Mouse (Mus musculus) embryonic facial prominence, embryonic 15.5 days (tissue): ENCODE measurements around the gene Sla2. TPM values are rescaled to one million over a fixed set of nuclear protein-coding genes. Genes with fewer than 3 reads are reported as not detected.
A peak's percentile ranks its signal among the peaks of the same experiment; 100 is the strongest.

ENCODE experiments used
- ATAC-seq: fragments of 200-750 bp; cut with Nextera tagmentation; 2 replicates; pipeline ENCODE4 v1.8.0; 2017; ENCODE audit warnings: low read depth, moderate TSS enrichment; ENCODE audit not compliant: insufficient number of reproducible peaks, low FRiP score, low TSS enrichment
- H3K27ac ChIP-seq: fragments of 300-500 bp; sonication (generic); replicated peaks from 2 replicates; pipeline ENCODE4 v1.5.1; 2015; ENCODE audit warnings: mild to moderate bottlenecking, inconsistent platforms
- H3K27me3 ChIP-seq: fragments of 300-500 bp; sonication (generic); 2 replicates; pipeline ENCODE4 v1.6.1; 2015; ENCODE audit warnings: inconsistent platforms
- H3K36me3 ChIP-seq: fragments of 300-500 bp; sonication (generic); 2 replicates; pipeline ENCODE4 v1.6.1; 2015; ENCODE audit warnings: mild to moderate bottlenecking, inconsistent platforms
- H3K4me1 ChIP-seq: fragments of 300-500 bp; sonication (generic); 2 replicates; pipeline ENCODE4 v1.6.1; 2015; ENCODE audit warnings: inconsistent platforms
- H3K4me2 ChIP-seq: fragments of 300-500 bp; sonication (generic); replicated peaks from 2 replicates; pipeline ENCODE4 v1.6.1; 2015; ENCODE audit warnings: mild to moderate bottlenecking, inconsistent platforms
- H3K4me3 ChIP-seq: fragments of 300-500 bp; sonication (generic); replicated peaks from 2 replicates; pipeline ENCODE4 v1.5.1; 2015; ENCODE audit warnings: mild to moderate bottlenecking, inconsistent platforms
- H3K9ac ChIP-seq: fragments of 300-500 bp; sonication (generic); 2 replicates; pipeline ENCODE4 v1.6.1; 2015; ENCODE audit warnings: inconsistent platforms
- H3K9me3 ChIP-seq: fragments of 300-500 bp; sonication (generic); replicated peaks from 2 replicates; pipeline ENCODE4 v1.6.1; 2016; ENCODE audit warnings: inconsistent platforms
- WGBS: fragments of 180-500 bp; shearing (Covaris S2); methylation state at CpG from one replicate; pipeline ENCODE4 v1.1.7; 2015; 5-methylcytosine and 5-hydroxymethylcytosine counted together
- polyA plus RNA-seq: library from polyadenylated mRNA; unstranded; fragments of >200 nt; fragmentation: Nextera tagmentation; extraction: Ambion mirVana; gene quantifications from 2 replicates; pipeline ENCODE4 v1.2.1, GENCODE M21; 2015

The Sla2 gene
- polyA plus RNA-seq, 1 experiment from 2014 or later = 0.52 TPM

DNA sequence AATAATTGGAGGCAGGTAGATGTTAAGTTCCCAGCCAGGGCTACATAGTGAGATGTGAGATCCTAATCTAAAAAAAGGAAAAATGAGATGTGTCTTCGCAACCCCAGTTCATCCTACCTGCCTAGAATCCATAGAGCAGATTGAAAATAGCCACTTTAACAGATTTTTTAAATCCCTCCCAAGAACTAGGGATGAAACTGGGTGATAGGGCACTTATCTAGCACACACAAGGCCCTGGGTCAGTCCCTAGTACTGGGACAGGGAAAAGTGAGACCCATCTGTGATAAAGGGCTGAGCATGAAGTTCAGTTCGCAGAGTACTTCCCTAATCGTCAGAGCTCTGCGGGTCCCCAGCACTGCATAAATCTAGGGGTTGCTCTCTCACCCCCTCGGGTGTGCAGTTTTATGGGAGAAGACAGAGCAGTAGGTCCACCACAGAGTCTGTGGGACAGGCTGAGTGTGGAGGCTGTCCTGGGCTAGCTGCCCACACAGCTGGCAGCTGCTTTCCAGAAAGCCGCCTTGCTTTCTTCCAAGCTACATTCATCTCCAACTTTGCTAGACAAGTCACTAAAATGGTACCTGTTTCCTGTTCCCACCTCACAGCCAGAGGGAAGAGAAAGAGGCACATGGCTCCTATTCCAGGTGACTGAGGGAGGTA, 38.3 kb downstream of the Sla2 start:
- H3K27me3 ChIP-seq = no peaks in the 10 kb centered on the region
- H3K9me3 ChIP-seq = no peaks in the 10 kb centered on the region
- no peak overlapping the region for H3K9ac ChIP-seq
- no peak overlapping the region for H3K27ac ChIP-seq
- H3K36me3 ChIP-seq = peaks cover 63% of the 10 kb centered on the region
- no peak overlapping the region for H3K4me3 ChIP-seq
- ATAC-seq = no peak
- WGBS = 80% methylated on average over 6 of the region's 6 CpGs
- no peak overlapping the region for H3K4me2 ChIP-seq
- H3K4me1 ChIP-seq = peaks cover 47% of the 10 kb centered on the region

DNA sequence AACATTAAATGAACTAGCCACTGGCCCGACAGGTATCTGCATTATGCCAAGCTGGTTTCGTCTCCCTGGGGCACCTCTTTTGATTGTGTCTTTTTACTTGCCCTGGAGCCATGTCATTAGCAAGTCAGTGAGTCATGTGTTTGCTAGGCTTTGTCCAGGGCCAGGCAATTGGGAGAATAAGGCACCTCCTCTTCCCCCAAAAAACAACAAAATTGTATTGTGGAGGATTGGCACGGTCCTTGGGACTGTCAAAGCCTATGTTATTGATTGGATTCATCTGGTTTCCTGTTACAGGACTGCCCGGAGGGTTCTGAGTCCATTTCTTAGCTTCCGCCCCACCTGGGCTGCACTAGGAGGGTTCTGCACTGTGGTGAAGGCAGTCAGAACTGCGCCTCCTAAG, 39.3 kb downstream of the Sla2 start:
- Histone ChIP-seq H3K9ac (no peak overlapping the region), H3K9me3 (no peaks in the 10 kb centered on the region), H3K27ac (no peak overlapping the region), H3K4me1 (peaks cover 57% of the 10 kb centered on the region), H3K4me3 (no peak overlapping the region), H3K4me2 (no peak overlapping the region), H3K36me3 (peaks cover 63% of the 10 kb centered on the region), H3K27me3 (no peaks in the 10 kb centered on the region)
- WGBS = 36% methylated on average over 6 of the region's 6 CpGs
- no peak for ATAC-seq

GRCm38 (mm10) chr2:156844715-156845114, 42.3 kb downstream of the Sla2 start:
- H3K27me3 ChIP-seq = no peaks in the 10 kb centered on the region
- H3K4me2 ChIP-seq = 0 out of 2 replicates have a peak overlapping the region, but pooled peaks have one; percentile 6
- H3K9ac ChIP-seq = no peak overlapping the region
- H3K4me1 ChIP-seq = peaks cover 73% of the 10 kb centered on the region
- no peak overlapping the region for H3K4me3 ChIP-seq
- 30% methylated on average over 10 of the region's 10 CpGs for WGBS
- peak overlapping the region; percentile 75 for H3K27ac ChIP-seq
- no peak for ATAC-seq
- H3K36me3 ChIP-seq = peaks cover 38% of the 10 kb centered on the region
- no peaks in the 10 kb centered on the region for H3K9me3 ChIP-seq

DNA sequence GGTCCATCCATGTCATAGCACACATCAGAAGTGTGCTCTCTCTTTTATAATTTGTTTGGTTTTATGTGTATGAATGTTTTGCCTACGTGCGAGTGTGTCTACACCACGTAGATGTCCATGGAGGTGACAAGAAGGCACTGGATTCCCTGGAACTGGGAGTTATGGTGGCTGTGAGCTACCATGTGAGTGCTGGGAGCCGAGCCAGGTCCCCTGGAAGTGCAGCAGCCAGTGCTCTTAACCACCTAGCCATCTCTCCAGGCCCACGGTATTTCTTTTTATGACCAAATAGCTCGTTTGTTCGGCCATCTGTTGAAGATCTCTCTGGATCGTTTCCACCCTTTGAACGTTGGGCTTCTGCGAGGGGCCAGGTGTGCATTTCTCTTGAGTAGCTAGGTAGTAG, 43.7 kb downstream of the Sla2 start:
- no peak overlapping the region for H3K27ac ChIP-seq
- H3K36me3 ChIP-seq = peaks cover 33% of the 10 kb centered on the region
- WGBS = 68% methylated on average over 10 of the region's 10 CpGs
- H3K4me3 ChIP-seq = no peak overlapping the region
- no peaks in the 10 kb centered on the region for H3K27me3 ChIP-seq
- no peak overlapping the region for H3K9ac ChIP-seq
- H3K9me3 ChIP-seq = no peaks in the 10 kb centered on the region
- no peak for ATAC-seq
- peak overlapping the region; percentile 77; the same call in 1 of the 2 replicates for H3K4me2 ChIP-seq
- H3K4me1 ChIP-seq = peaks cover 79% of the 10 kb centered on the region

- Histone ChIP-seq H3K27me3 (no peaks in the 10 kb centered on the region), H3K4me1 (peaks cover 77% of the 10 kb centered on the region), H3K27ac (peak overlapping the region; percentile 92), H3K36me3 (peaks cover 27% of the 10 kb centered on the region), H3K9ac (0 out of 2 replicates have a peak overlapping the region, but pooled peaks have one; percentile 15), H3K9me3 (no peaks in the 10 kb centered on the region), H3K4me2 (peak overlapping the region; percentile 77), H3K4me3 (peak overlapping the region; percentile 75)
- 13% methylated on average over 11 of the region's 11 CpGs for WGBS
- ATAC-seq = no peak
Measured at GRCm38 (mm10) chr2:156842711-156843110, 44.3 kb downstream of the Sla2 start.

- peak overlapping the region; percentile 77 for H3K4me2 ChIP-seq
- ATAC-seq = no peak
- H3K4me1 ChIP-seq = peaks cover 72% of the 10 kb centered on the region
- H3K27ac ChIP-seq = peak overlapping the region; percentile 92
- WGBS = 4% methylated on average over 20 of the region's 20 CpGs
- no peaks in the 10 kb centered on the region for H3K27me3 ChIP-seq
- peak overlapping the region; percentile 75 for H3K4me3 ChIP-seq
- peaks cover 26% of the 10 kb centered on the region for H3K36me3 ChIP-seq
- H3K9me3 ChIP-seq = no peaks in the 10 kb centered on the region
- H3K9ac ChIP-seq = 0 out of 2 replicates have a peak overlapping the region, but pooled peaks have one; percentile 24
Measured at GRCm38 (mm10) chr2:156841841-156842706, 44.9 kb downstream of the Sla2 start.

- peak overlapping the region; percentile 75 for H3K4me3 ChIP-seq
- peak overlapping the region; percentile 77 for H3K4me2 ChIP-seq
- H3K36me3 ChIP-seq = peaks cover 22% of the 10 kb centered on the region
- H3K9ac ChIP-seq = peak overlapping the region; percentile 70
- no peaks in the 10 kb centered on the region for H3K9me3 ChIP-seq
- WGBS = under 1% methylated on average over 41 of the region's 42 CpGs
- H3K27ac ChIP-seq = peak overlapping the region; percentile 92
- ATAC-seq = no peak
- no peaks in the 10 kb centered on the region for H3K27me3 ChIP-seq
- peaks cover 67% of the 10 kb centered on the region for H3K4me1 ChIP-seq
Measured at GRCm38 (mm10) chr2:156841028-156841840, 45.8 kb downstream of the Sla2 start.

DNA sequence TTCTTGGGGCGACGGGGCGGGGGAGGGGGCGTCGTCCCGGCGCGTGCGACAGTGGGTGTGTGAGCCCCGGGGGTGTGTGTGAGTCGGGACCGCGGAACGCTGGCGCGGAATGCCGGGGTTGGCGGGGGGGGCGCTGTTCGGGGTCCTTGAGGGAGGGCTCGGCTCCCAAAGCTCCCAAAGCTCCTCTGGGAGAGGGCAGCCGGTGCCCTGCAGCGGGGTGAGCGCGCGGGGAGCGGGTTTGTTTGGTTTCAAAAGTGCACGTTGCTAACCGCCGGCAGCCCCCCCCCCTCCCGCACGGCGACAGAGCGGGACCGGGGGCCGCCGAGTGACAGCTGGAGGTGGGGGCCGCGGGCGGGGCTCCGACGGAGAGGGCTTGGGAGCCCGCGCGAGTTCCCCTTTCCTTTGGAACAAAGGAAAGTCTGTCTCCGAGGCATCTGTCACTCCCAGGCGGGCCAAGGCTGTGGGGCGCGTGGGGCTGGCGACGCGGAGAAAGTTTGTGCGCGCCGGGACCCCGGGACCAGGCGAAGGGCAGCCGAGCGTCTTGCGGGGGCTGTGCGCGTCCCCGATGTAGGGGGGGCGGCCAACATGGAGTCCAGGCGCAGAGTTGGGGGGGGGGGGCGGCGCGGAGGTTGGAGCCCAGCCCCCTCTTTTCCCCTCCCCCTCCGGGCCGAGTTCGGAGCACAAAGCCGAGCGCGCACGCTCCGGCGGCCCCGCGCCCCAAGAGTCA, 46.5 kb downstream of the Sla2 start:
- Histone ChIP-seq H3K27me3 (no peaks in the 10 kb centered on the region), H3K4me3 (peak overlapping the region; percentile 75), H3K4me2 (peak overlapping the region; percentile 77), H3K36me3 (peaks cover 21% of the 10 kb centered on the region), H3K9me3 (no peaks in the 10 kb centered on the region), H3K27ac (peak overlapping the region; percentile 92), H3K9ac (peak overlapping the region; percentile 70), H3K4me1 (peaks cover 60% of the 10 kb centered on the region)
- peak; percentile 48 for ATAC-seq
- under 1% methylated on average over 75 of the region's 79 CpGs for WGBS

- Histone ChIP-seq H3K9me3 (no peaks in the 10 kb centered on the region), H3K4me3 (peak within 1 kb of the TSS; percentile 75), H3K4me1 (peaks cover 50% of the 10 kb centered on the region), H3K36me3 (peaks cover 24% of the 10 kb centered on the region), H3K4me2 (peak within 1 kb of the TSS; percentile 77), H3K27me3 (no peaks in the 10 kb centered on the region), H3K9ac (peak within 1 kb of the TSS; percentile 70), H3K27ac (peak within 1 kb of the TSS; percentile 92)
- 3% methylated on average over 61 of the region's 61 CpGs for WGBS
- peak; percentile 90 for ATAC-seq
Measured at GRCm38 (mm10) chr2:156839319-156840191, 47.4 kb downstream of the Sla2 start, which contains the start of gene Tgif2. Tgif2 (plus strand) TSS chr2:156840007.

DNA sequence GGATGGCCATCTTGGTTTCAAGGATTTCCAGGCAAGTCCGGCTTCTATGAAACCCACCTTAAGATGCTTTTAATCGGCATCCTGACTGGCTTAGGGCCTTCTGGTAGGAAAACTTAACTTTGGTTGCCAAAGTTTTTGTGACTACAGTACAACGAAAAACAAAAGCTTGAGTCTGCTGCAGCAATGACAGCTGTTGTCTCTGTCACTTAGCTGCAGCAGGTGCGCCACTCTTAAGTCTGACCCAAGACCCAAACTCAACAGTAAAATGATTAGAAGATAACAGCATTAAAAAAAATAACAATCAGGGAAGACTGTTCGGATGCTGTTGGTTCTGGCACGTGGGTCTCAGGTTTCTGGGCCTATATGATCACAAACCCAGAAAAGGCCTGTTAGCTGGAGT, 48.2 kb downstream of the Sla2 start:
- Histone ChIP-seq H3K9me3 (no peaks in the 10 kb centered on the region), H3K4me2 (peak overlapping the region; percentile 77), H3K9ac (no peak overlapping the region), H3K36me3 (peaks cover 31% of the 10 kb centered on the region), H3K27ac (peak overlapping the region; percentile 92; the same call in 1 of the 2 replicates), H3K4me1 (peaks cover 43% of the 10 kb centered on the region), H3K4me3 (peak overlapping the region; percentile 75), H3K27me3 (no peaks in the 10 kb centered on the region)
- ATAC-seq = no peak
- WGBS = 59% methylated on average over 6 of the region's 6 CpGs
